Mouse (Mus musculus) lung, embryonic 14.5 days (tissue): ENCODE data around the gene Cdk13. TPM values are rescaled to one million over a fixed set of nuclear protein-coding genes. Genes with fewer than 3 reads are reported as not detected.

Source experiments
- ATAC-seq: fragments of 200-750 bp; cut with Nextera tagmentation; 2 replicates; pipeline ENCODE4 v1.8.0; 2017; ENCODE audit warnings: mild to moderate bottlenecking, moderate TSS enrichment, moderate library complexity; ENCODE audit not compliant: insufficient read depth
- DNase-seq: peaks from one replicate; pipeline ENCODE4 v3.0.0-alpha.2; 2015
- H3K27ac ChIP-seq: fragments of 300-500 bp; sonication (generic); 2 replicates; pipeline ENCODE4 v1.5.1; 2014; ENCODE audit warnings: low read depth, mild to moderate bottlenecking, moderate library complexity
- H3K27me3 ChIP-seq: fragments of 300-500 bp; sonication (generic); 2 replicates; pipeline ENCODE4 v1.6.1; 2014; ENCODE audit warnings: low read length, control low read depth; ENCODE audit not compliant: insufficient read depth
- H3K36me3 ChIP-seq: fragments of 300-500 bp; sonication (generic); 2 replicates; pipeline ENCODE4 v1.6.1; 2014; ENCODE audit warnings: control low read depth; ENCODE audit not compliant: insufficient read depth
- H3K4me1 ChIP-seq: fragments of 300-500 bp; sonication (generic); 2 replicates; pipeline ENCODE4 v1.6.1; 2014; ENCODE audit warnings: antibody characterized with exemption, control low read depth; ENCODE audit not compliant: insufficient read depth
- H3K4me2 ChIP-seq: fragments of 300-500 bp; sonication (generic); 2 replicates; pipeline ENCODE4 v1.6.1; 2014; ENCODE audit warnings: mild to moderate bottlenecking
- H3K4me3 ChIP-seq: fragments of 300-500 bp; sonication (generic); 2 replicates; pipeline ENCODE4 v1.5.1; 2014; ENCODE audit warnings: low read depth, low read length
- H3K9ac ChIP-seq: fragments of 300-500 bp; sonication (generic); 2 replicates; pipeline ENCODE4 v1.6.1; 2014
- H3K9me3 ChIP-seq: fragments of 300-500 bp; sonication (generic); 2 replicates; pipeline ENCODE4 v1.6.1; 2016; ENCODE audit warnings: low read depth, low read length, control low read depth
- CTCF ChIP-seq: IDR thresholded peaks from 2 replicates; pipeline ENCODE4 v1.5.1; 2016; ENCODE audit warnings: antibody characterized with exemption, low read depth
- WGBS: fragments of 180-500 bp; shearing (Covaris S2); extraction: QIAGEN DNeasy Blood & Tissue Kit; methylation state at CpG from one replicate; pipeline ENCODE4 v1.1.7; 2014; 5-methylcytosine and 5-hydroxymethylcytosine counted together
- polyA plus RNA-seq: library from polyadenylated mRNA; unstranded; fragments of >200 nt; fragmentation: Nextera tagmentation; extraction: Ambion mirVana; gene quantifications from 2 replicates; pipeline ENCODE4 v1.2.1, GENCODE M21; 2014

The Cdk13 gene
- polyA plus RNA-seq, 1 experiment from 2014 or later: 27.6 TPM

- 86% methylated on average over 1 of the region's 1 CpGs for WGBS
- Histone ChIP-seq H3K27me3 (no peaks in the 10 kb centered on the region), H3K9ac (no peak overlapping the region), H3K4me1 (no peaks in the 10 kb centered on the region), H3K4me2 (no peak overlapping the region), H3K27ac (no peak overlapping the region), H3K9me3 (no peaks in the 10 kb centered on the region), H3K36me3 (peaks cover 20% of the 10 kb centered on the region), H3K4me3 (no peak overlapping the region)
- no peak for ATAC-seq
- TF ChIP-seq CTCF: no peak
- DNase-seq: no peak
Measured at GRCm38 (mm10) chr13:17762405-17762804, 42.5 kb downstream of the Cdk13 start.

GRCm38 (mm10) chr13:17754997-17755396 lies 49.9 kb downstream of the Cdk13 start:
- H3K4me2 ChIP-seq: no peak overlapping the region
- no peak for TF ChIP-seq CTCF
- no peaks in the 10 kb centered on the region for H3K9me3 ChIP-seq
- H3K4me1 ChIP-seq: no peaks in the 10 kb centered on the region
- no peak overlapping the region for H3K27ac ChIP-seq
- no peaks in the 10 kb centered on the region for H3K27me3 ChIP-seq
- no peak overlapping the region for H3K9ac ChIP-seq
- no peak overlapping the region for H3K4me3 ChIP-seq
- DNase-seq: no peak
- no peak for ATAC-seq
- H3K36me3 ChIP-seq: peaks cover 15% of the 10 kb centered on the region
- 79% methylated on average over 4 of the region's 4 CpGs for WGBS

GRCm38 (mm10) chr13:17728798-17729197 lies 76.1 kb downstream of the Cdk13 start:
- Histone ChIP-seq H3K27me3 (no peaks in the 10 kb centered on the region), H3K36me3 (peaks cover 21% of the 10 kb centered on the region), H3K9ac (no peak overlapping the region), H3K27ac (no peak overlapping the region), H3K9me3 (no peaks in the 10 kb centered on the region), H3K4me2 (no peak overlapping the region), H3K4me1 (no peaks in the 10 kb centered on the region), H3K4me3 (no peak overlapping the region)
- 86% methylated on average over 3 of the region's 3 CpGs for WGBS
- TF ChIP-seq CTCF: no peak
- DNase-seq (no peak), ATAC-seq (no peak)

GRCm38 (mm10) chr13:17727922-17728321 lies 77.0 kb downstream of the Cdk13 start:
- DNase-seq (no peak), ATAC-seq (no peak)
- Histone ChIP-seq H3K4me1 (no peaks in the 10 kb centered on the region), H3K27ac (no peak overlapping the region), H3K4me2 (no peak overlapping the region), H3K9ac (no peak overlapping the region), H3K27me3 (no peaks in the 10 kb centered on the region), H3K4me3 (no peak overlapping the region), H3K9me3 (no peaks in the 10 kb centered on the region), H3K36me3 (peaks cover 24% of the 10 kb centered on the region)
- WGBS: 87% methylated on average over 4 of the region's 4 CpGs
- no peak for TF ChIP-seq CTCF

- ATAC-seq (no peak), DNase-seq (no peak)
- Histone ChIP-seq H3K27me3 (no peaks in the 10 kb centered on the region), H3K4me3 (no peak overlapping the region), H3K9me3 (no peaks in the 10 kb centered on the region), H3K4me1 (no peaks in the 10 kb centered on the region), H3K36me3 (peaks cover 42% of the 10 kb centered on the region), H3K4me2 (no peak overlapping the region), H3K27ac (no peak overlapping the region), H3K9ac (no peak overlapping the region)
- WGBS: 81% methylated on average over 1 of the region's 1 CpGs
- TF ChIP-seq CTCF: no peak
Measured at GRCm38 (mm10) chr13:17717357-17717756, 87.5 kb downstream of the Cdk13 start.

GRCm38 (mm10) chr13:17708784-17709311 lies 96.0 kb downstream of the Cdk13 start:
- Histone ChIP-seq H3K27me3 (no peaks in the 10 kb centered on the region), H3K9me3 (no peaks in the 10 kb centered on the region), H3K4me3 (no peak overlapping the region), H3K36me3 (no peaks in the 10 kb centered on the region), H3K27ac (no peak overlapping the region), H3K4me2 (no peak overlapping the region), H3K4me1 (no peaks in the 10 kb centered on the region), H3K9ac (no peak overlapping the region)
- 81% methylated on average over 5 of the region's 5 CpGs for WGBS
- ATAC-seq (no peak), DNase-seq (no peak)
- TF ChIP-seq CTCF: no peak

GRCm38 (mm10) chr13:17705188-17705826 lies 99.6 kb downstream of the Cdk13 start:
- Histone ChIP-seq H3K4me2 (no peak overlapping the region), H3K4me3 (no peak overlapping the region), H3K27ac (no peak overlapping the region), H3K9me3 (no peaks in the 10 kb centered on the region), H3K27me3 (no peaks in the 10 kb centered on the region), H3K4me1 (no peaks in the 10 kb centered on the region), H3K9ac (no peak overlapping the region), H3K36me3 (no peaks in the 10 kb centered on the region)
- WGBS: 62% methylated on average over 6 of the region's 6 CpGs
- DNase-seq: no peak
- no peak for ATAC-seq
- TF ChIP-seq CTCF: no peak
